Mouse (Mus musculus) limb, embryonic 11.5 days (tissue): ENCODE results near the gene Col28a1. TPM values are rescaled to one million over a fixed set of nuclear protein-coding genes. Genes with fewer than 3 reads are reported as not detected.

Source experiments
- ATAC-seq: fragments of 200-750 bp; cut with Nextera tagmentation; 2 replicates; pipeline ENCODE4 v1.8.0; 2017; ENCODE audit warnings: low read depth; ENCODE audit not compliant: insufficient number of reproducible peaks, low FRiP score, low TSS enrichment
- DNase-seq: peaks from one replicate; pipeline ENCODE4 v3.0.0-alpha.2; 2015; ENCODE audit warnings: low spot score
- H3K27ac ChIP-seq: fragments of 300-500 bp; sonication (generic); replicated peaks from 2 replicates; pipeline ENCODE4 v1.5.1; 2014; ENCODE audit warnings: low read depth, mild to moderate bottlenecking, low read length
- H3K27me3 ChIP-seq: fragments of 300-500 bp; sonication (generic); 2 replicates; pipeline ENCODE4 v1.6.1; 2014; ENCODE audit warnings: mild to moderate bottlenecking, low read length, mixed read lengths; ENCODE audit not compliant: control insufficient read depth, insufficient read depth
- H3K36me3 ChIP-seq: fragments of 300-500 bp; sonication (generic); 2 replicates; pipeline ENCODE4 v1.6.1; 2014; ENCODE audit warnings: mild to moderate bottlenecking, low read length, moderate library complexity, mixed read lengths; ENCODE audit not compliant: control insufficient read depth, insufficient read depth
- H3K4me1 ChIP-seq: fragments of 300-500 bp; sonication (generic); 2 replicates; pipeline ENCODE4 v1.6.1; 2014; ENCODE audit warnings: low read length, mixed read lengths; ENCODE audit not compliant: control insufficient read depth, insufficient read depth
- H3K4me2 ChIP-seq: fragments of 300-500 bp; sonication (generic); 2 replicates; pipeline ENCODE4 v1.6.1; 2014; ENCODE audit warnings: low read depth, mild to moderate bottlenecking, moderate library complexity; ENCODE audit not compliant: severe bottlenecking
- H3K4me3 ChIP-seq: fragments of 300-500 bp; sonication (generic); 2 replicates; pipeline ENCODE4 v1.5.1; 2014; ENCODE audit warnings: low read depth, low read length
- H3K9ac ChIP-seq: fragments of 300-500 bp; sonication (generic); 2 replicates; pipeline ENCODE4 v1.6.1; 2014; ENCODE audit warnings: mild to moderate bottlenecking, low read length
- H3K9me3 ChIP-seq: fragments of 300-500 bp; sonication (generic); 2 replicates; pipeline ENCODE4 v1.6.1; 2016; ENCODE audit warnings: low read length; ENCODE audit not compliant: control insufficient read depth
- WGBS: fragments of 180-500 bp; shearing (Covaris S2); extraction: QIAGEN DNeasy Blood & Tissue Kit; methylation state at CpG from one replicate; pipeline ENCODE4 v1.1.7; 2014; 5-methylcytosine and 5-hydroxymethylcytosine counted together
- polyA plus RNA-seq: library from polyadenylated mRNA; unstranded; fragments of >200 nt; fragmentation: Nextera tagmentation; extraction: Ambion mirVana; gene quantifications from 2 replicates; pipeline ENCODE4 v1.2.1, GENCODE M21; 2014

Gene Col28a1
- polyA plus RNA-seq, result 0.12 and 0.24 TPM in 2 replicates

DNA sequence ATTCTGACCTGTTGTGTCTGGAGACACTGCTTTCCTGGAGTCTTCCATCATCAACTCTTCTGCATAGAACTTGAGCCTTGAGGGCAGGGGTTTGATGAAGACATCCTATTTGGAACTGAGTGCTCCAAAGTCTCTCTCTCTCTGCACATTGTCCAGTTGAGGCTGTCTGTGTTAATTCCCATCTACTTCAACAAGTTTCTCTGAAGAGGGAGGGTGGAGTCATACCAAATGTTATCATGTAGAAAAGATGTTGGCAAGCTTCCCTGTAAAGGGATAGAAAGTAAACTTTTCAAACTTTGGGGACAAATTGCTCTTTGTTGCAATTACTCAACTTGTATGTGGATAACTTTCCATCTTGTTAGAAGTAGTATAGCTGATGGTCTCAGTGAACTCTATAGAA, at the start of gene Col28a1:
Col28a1 (minus strand) TSS at position 101 of the 400 bp plus-strand sequence.
- no peak for ATAC-seq
- Histone ChIP-seq H3K4me2 (no peak within 1 kb of the TSS), H3K27me3 (no peaks in the 10 kb centered on the region), H3K27ac (no peak within 1 kb of the TSS), H3K9me3 (no peaks in the 10 kb centered on the region), H3K4me3 (no peak within 1 kb of the TSS), H3K9ac (no peak within 1 kb of the TSS), H3K36me3 (no peaks in the 10 kb centered on the region), H3K4me1 (no peaks in the 10 kb centered on the region)
- no peak for DNase-seq

DNA sequence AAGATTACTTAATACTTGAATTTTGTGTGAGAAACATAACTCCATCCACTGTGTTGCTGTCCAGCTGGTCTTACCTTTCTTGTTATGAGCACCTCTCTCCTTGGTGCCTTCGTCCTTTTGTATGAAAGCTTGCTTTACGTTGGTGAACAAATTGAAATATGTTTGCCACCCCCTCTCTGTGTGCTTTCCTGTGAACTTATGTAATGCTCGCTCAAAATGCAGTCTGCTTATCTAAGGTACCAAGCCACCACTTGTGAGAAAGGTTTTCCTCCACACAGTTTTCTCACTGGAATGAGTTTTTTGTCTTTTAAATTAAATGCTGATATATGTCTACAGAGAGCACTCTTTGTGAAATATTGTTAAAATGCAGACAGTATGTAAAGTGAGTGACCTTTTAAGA, 36.2 kb upstream of the Col28a1 start:
- no peak for ATAC-seq
- no peaks in the 10 kb centered on the region for H3K9me3 ChIP-seq
- no peaks in the 10 kb centered on the region for H3K4me1 ChIP-seq
- H3K36me3 ChIP-seq, result no peaks in the 10 kb centered on the region; the same call in 1 of the 2 replicates
- WGBS, result 91% methylated on average over 3 of the region's 3 CpGs
- DNase-seq, result no peak
- H3K4me2 ChIP-seq, result no peak overlapping the region
- H3K27me3 ChIP-seq, result no peaks in the 10 kb centered on the region
- H3K9ac ChIP-seq, result no peak overlapping the region
- H3K4me3 ChIP-seq, result no peak overlapping the region
- H3K27ac ChIP-seq, result no peak overlapping the region

GRCm38 (mm10) chr6:8227035-8227434, 34.6 kb upstream of the Col28a1 start:
- no peak overlapping the region for H3K9ac ChIP-seq
- H3K27ac ChIP-seq, result no peak overlapping the region
- 93% methylated on average over 3 of the region's 3 CpGs for WGBS
- no peaks in the 10 kb centered on the region for H3K4me1 ChIP-seq
- no peak for DNase-seq
- no peaks in the 10 kb centered on the region for H3K9me3 ChIP-seq
- no peak for ATAC-seq
- peaks cover under 1% of the 10 kb centered on the region; the same call in 1 of the 2 replicates for H3K36me3 ChIP-seq
- no peaks in the 10 kb centered on the region for H3K27me3 ChIP-seq
- no peak overlapping the region for H3K4me3 ChIP-seq
- H3K4me2 ChIP-seq, result no peak overlapping the region

DNA sequence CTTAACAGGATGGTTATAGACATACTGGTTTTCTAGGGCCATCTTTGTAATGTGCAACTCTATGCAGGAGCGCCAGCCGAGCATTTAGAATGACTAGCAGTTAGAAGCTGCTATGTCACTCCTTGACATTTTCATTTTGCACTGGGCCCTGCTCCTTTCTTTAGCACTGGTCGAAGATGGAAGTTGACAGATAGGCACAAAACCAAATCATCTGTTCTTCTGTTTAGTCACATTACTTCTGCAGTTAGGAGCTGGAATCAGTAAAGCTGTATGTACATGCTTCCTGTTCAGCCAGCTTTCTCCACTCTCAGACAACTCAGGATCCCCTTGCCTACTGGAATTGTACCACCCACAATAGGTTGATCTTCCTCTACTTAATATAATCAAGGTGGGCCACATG, 18.2 kb upstream of the Col28a1 start:
- H3K36me3 ChIP-seq, result peaks cover 2% of the 10 kb centered on the region; the same call in 1 of the 2 replicates
- no peak overlapping the region for H3K9ac ChIP-seq
- DNase-seq, result no peak
- no peak overlapping the region for H3K4me3 ChIP-seq
- H3K9me3 ChIP-seq, result no peaks in the 10 kb centered on the region
- no peaks in the 10 kb centered on the region for H3K4me1 ChIP-seq
- WGBS, result 89% methylated on average over 3 of the region's 3 CpGs
- no peaks in the 10 kb centered on the region for H3K27me3 ChIP-seq
- no peak overlapping the region for H3K27ac ChIP-seq
- ATAC-seq, result no peak
- H3K4me2 ChIP-seq, result no peak overlapping the region

DNA sequence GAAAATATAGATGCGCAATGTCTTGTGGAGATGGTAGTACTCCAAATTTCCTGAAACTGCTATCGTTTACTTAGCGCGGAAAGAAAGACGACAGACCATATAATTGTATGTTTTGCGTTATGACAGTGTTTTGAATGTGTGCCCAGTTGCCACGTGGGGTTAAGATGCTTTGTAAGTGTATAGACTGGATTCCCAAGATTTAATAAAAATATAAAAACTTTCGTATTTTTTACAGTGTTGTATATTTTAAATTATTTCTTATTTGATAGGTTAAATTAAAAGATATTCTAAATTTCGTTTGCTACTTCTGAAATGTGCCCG, 17.4 kb upstream of the Col28a1 start:
- peak overlapping the region; percentile 93 for H3K27ac ChIP-seq
- ATAC-seq, result no peak

GRCm38 (mm10) chr6:8209047-8209865, 16.8 kb upstream of the Col28a1 start, which contains the start of gene Mios:
Gene Mios, plus strand, starts transcription at chr6:8209222.
- Histone ChIP-seq H3K9ac (peak within 1 kb of the TSS; percentile 88), H3K4me1 (no peaks in the 10 kb centered on the region), H3K27ac (peak within 1 kb of the TSS; percentile 93), H3K4me3 (peak within 1 kb of the TSS; percentile 80), H3K9me3 (no peaks in the 10 kb centered on the region), H3K4me2 (peak within 1 kb of the TSS; percentile 56), H3K27me3 (no peaks in the 10 kb centered on the region), H3K36me3 (no peaks in the 10 kb centered on the region; the same call in 1 of the 2 replicates)
- DNase-seq, result peak; percentile 94
- peak; percentile 98 for ATAC-seq
- WGBS, result under 1% methylated on average over 88 of the region's 90 CpGs

More for the DNA sequence above, 17.4 kb upstream of the Col28a1 start:
- Histone ChIP-seq H3K36me3 (no peaks in the 10 kb centered on the region; the same call in 1 of the 2 replicates), H3K4me1 (no peaks in the 10 kb centered on the region), H3K9ac (peak overlapping the region; percentile 88), H3K4me2 (peak overlapping the region; percentile 56), H3K27me3 (no peaks in the 10 kb centered on the region), H3K9me3 (no peaks in the 10 kb centered on the region), H3K4me3 (peak overlapping the region; percentile 80)
- no peak for DNase-seq
- WGBS, result 13% methylated on average over 10 of the region's 10 CpGs

DNA sequence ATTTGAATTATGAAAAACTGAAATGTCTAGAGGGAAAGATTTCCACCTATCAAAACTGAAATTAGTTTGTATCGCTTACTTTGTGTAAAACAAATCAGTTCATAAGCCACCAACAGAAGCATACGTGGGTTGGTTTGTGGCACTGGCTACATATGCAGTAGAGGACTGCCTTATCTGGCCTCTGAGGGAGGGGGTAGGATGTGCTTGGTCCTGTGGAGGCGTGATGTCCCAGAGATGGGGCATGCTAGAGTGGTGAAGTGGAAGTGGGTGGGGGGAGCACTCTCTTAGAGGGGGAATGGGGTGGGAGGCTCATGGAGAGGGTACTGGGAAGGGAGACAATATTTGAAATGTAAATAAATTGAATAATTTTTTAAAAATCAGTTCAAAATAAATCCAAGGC, 2.5 kb downstream of the Col28a1 start:
- no peak for ATAC-seq
- Histone ChIP-seq H3K4me1 (no peaks in the 10 kb centered on the region), H3K9me3 (no peaks in the 10 kb centered on the region), H3K9ac (no peak overlapping the region), H3K27me3 (no peaks in the 10 kb centered on the region), H3K4me3 (no peak overlapping the region), H3K36me3 (no peaks in the 10 kb centered on the region), H3K4me2 (no peak overlapping the region), H3K27ac (no peak overlapping the region)
- DNase-seq, result no peak
- whole genome bisulfite sequencing, result 60% methylated on average over 3 of the region's 3 CpGs

GRCm38 (mm10) chr6:8188599-8189233, 3.7 kb downstream of the Col28a1 start:
- H3K4me2 ChIP-seq, result no peak overlapping the region
- no peak for DNase-seq
- 94% methylated on average over 3 of the region's 3 CpGs for WGBS
- no peak overlapping the region for H3K27ac ChIP-seq
- H3K36me3 ChIP-seq, result no peaks in the 10 kb centered on the region
- no peak for ATAC-seq
- H3K27me3 ChIP-seq, result no peaks in the 10 kb centered on the region
- no peaks in the 10 kb centered on the region for H3K4me1 ChIP-seq
- H3K9ac ChIP-seq, result no peak overlapping the region
- H3K9me3 ChIP-seq, result no peaks in the 10 kb centered on the region
- H3K4me3 ChIP-seq, result no peak overlapping the region
